Mouse (Mus musculus): ENCODE results near the gene Cobl.

GRCm38 (mm10) chr11:12232041-12232742, 232.6 kb downstream of the Cobl start:
- TF ChIP-seq ZC3H11A (IDR thresholded peaks at IDR 0.05; ENCODE audit: borderline replicate concordance, low read depth, low read length) (no peak), MAFK (IDR thresholded peaks at IDR 0.05; ENCODE audit: insufficient read depth, low read depth, low read length) (no peak), HCFC1 (IDR thresholded peaks at IDR 0.05; ENCODE audit: borderline replicate concordance, insufficient read depth, low read length) (no peak)
